Mouse (Mus musculus): Measurements from ENCODE around the gene Slc10a7. TPM values are rescaled to one million over a fixed set of nuclear protein-coding genes. Genes with fewer than 3 reads are reported as not detected.

Slc10a7 gene
- polyA plus RNA-seq, 1 experiment from 2014 or later: 18.7 TPM

DNA sequence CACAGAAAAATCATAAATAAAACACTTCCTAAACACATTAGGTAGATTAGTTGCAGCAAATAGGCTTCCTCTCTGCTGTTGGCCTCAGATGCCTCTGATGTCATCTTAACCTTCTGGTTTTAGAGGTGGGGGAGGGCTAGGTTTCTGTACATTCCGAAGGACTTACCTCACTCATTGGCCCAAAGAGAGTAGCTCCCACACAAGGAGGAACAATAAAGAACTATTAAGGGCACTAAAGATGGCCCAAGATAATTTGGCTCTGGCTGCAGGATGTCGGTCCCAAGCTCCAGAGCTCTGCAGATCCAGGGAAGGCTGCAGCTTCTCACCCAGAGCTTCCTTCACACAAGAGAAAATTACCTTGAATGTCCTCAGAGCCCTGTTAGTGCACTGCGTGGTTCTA, 75.7 kb downstream of the Slc10a7 start:
- H3K4me3 ChIP-seq (replicated peaks): no peak overlapping the region
- H3K27me3 ChIP-seq (replicated peaks): no peaks in the 10 kb centered on the region
- 46% methylated on average over 3 of the region's 3 CpGs for WGBS
- H3K4me2 ChIP-seq: no peak overlapping the region
- no peaks in the 10 kb centered on the region for H3K9me3 ChIP-seq
- H3K9ac ChIP-seq: no peak overlapping the region
- no peak overlapping the region for H3K27ac ChIP-seq
- H3K4me1 ChIP-seq: peaks cover 7% of the 10 kb centered on the region; the same call in 1 of the 2 replicates
- H3K36me3 ChIP-seq: no peaks in the 10 kb centered on the region
- ATAC-seq (ENCODE audit: insufficient read depth, low FRiP score, low read depth): no peak

GRCm38 (mm10) chr8:78595481-78595908, 86.3 kb downstream of the Slc10a7 start:
- Histone ChIP-seq H3K27ac (no peak overlapping the region), H3K4me1 (no peaks in the 10 kb centered on the region), H3K27me3 (replicated peaks) (no peaks in the 10 kb centered on the region), H3K4me3 (replicated peaks) (no peak overlapping the region), H3K36me3 (no peaks in the 10 kb centered on the region), H3K9me3 (no peaks in the 10 kb centered on the region), H3K9ac (no peak overlapping the region), H3K4me2 (no peak overlapping the region)
- 30% methylated on average over 6 of the region's 6 CpGs for WGBS
- no peak for ATAC-seq (ENCODE audit: insufficient read depth, low FRiP score, low read depth)

DNA sequence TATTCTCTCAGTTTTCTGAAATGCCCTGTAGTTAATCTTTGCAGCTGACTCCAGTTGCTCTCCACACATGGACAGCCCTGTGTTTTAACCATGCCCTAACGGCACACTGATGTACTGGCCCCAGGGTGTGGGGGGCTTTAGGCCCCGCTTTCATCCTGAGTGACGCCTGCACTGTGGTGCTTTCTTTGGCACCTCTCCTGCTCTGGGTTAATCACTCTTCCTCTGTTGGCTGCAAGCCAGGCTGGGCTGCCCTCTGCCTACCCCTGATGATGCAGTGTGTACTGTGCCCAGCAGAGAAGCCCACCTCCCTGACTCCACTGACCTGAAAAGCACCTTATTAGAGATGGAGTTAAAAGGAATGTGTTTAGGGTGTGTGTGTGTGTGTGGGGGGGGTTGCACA, 89.1 kb downstream of the Slc10a7 start:
- peak; percentile 22 for ATAC-seq (ENCODE audit: insufficient read depth, low FRiP score, low read depth)
- WGBS: 32% methylated on average over 3 of the region's 3 CpGs
- Histone ChIP-seq H3K27me3 (replicated peaks) (no peaks in the 10 kb centered on the region), H3K9me3 (no peaks in the 10 kb centered on the region), H3K36me3 (no peaks in the 10 kb centered on the region), H3K9ac (no peak overlapping the region), H3K27ac (no peak overlapping the region), H3K4me3 (replicated peaks) (no peak overlapping the region), H3K4me1 (no peaks in the 10 kb centered on the region), H3K4me2 (no peak overlapping the region)

DNA sequence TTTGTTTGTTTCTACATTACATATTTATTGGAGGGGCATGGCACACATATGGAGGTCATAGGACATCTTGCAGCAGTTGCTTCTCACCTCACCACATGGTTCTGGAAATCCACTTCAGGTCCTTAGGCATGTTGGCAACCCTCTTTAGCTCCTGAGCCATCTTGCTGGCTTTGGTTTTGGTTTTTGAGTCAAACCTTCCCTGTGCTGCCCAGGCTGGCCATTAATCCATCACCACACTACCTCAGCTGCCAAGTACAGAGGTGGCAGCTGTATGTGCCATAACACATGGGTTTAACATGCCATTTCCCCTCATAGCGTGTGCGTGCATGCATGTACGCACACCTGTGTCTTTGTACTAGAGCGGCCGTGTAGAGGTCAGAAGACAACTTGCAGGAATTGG, 93.9 kb downstream of the Slc10a7 start:
- Histone ChIP-seq H3K9me3 (no peaks in the 10 kb centered on the region), H3K4me2 (no peak overlapping the region), H3K9ac (no peak overlapping the region), H3K27me3 (replicated peaks) (no peaks in the 10 kb centered on the region), H3K36me3 (peaks cover 6% of the 10 kb centered on the region; the same call in 1 of the 2 replicates), H3K27ac (no peak overlapping the region), H3K4me1 (no peaks in the 10 kb centered on the region), H3K4me3 (replicated peaks) (no peak overlapping the region)
- 98% methylated on average over 5 of the region's 5 CpGs for WGBS
- ATAC-seq (ENCODE audit: insufficient read depth, low FRiP score, low read depth): no peak

DNA sequence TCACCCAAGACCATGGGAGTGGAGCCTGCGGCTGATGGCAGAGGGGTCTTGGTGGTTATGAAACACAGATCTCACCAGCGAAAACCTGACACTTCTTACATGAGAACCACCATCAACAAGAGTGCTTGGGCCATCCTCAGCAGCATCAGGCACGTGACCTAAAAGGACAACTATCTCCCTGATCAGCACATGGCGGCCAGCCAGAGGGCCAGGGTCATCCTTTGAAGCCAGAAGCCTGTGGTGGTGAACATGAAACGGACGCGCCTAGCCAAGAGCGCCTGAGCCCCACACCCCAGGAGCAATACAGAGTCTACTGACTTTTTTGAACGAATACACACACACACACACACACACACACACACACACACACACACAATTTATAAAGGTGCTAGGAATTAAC, 95.3 kb downstream of the Slc10a7 start:
- Histone ChIP-seq H3K4me1 (no peaks in the 10 kb centered on the region), H3K27me3 (replicated peaks) (no peaks in the 10 kb centered on the region), H3K9ac (no peak overlapping the region), H3K4me2 (no peak overlapping the region), H3K27ac (no peak overlapping the region), H3K36me3 (peaks cover 6% of the 10 kb centered on the region; the same call in 1 of the 2 replicates), H3K9me3 (no peaks in the 10 kb centered on the region), H3K4me3 (replicated peaks) (no peak overlapping the region)
- no peak for ATAC-seq (ENCODE audit: insufficient read depth, low FRiP score, low read depth)
- WGBS: 91% methylated on average over 9 of the region's 9 CpGs

DNA sequence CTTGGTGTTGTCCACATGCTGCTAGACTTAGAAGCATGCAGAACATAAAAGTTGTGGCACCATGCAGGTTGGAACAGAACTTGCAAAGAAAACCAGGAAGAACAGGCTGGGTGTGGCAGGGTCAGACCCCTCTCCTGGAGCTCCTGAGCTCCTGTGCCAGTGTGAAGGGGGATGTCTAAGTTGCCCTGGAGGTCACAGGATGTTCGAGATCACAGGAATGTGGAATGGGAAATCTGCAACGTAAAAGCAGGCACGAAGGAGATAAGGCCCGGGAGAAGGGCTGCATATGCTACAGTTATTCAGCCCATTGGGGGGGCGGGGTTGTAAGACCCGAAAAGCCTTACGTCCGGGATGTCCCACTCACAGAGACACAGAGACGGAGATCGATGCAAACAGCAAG, 100.2 kb downstream of the Slc10a7 start:
- no peaks in the 10 kb centered on the region for H3K4me1 ChIP-seq
- no peaks in the 10 kb centered on the region for H3K27me3 ChIP-seq (replicated peaks)
- H3K4me3 ChIP-seq (replicated peaks): no peak overlapping the region
- H3K9me3 ChIP-seq: no peaks in the 10 kb centered on the region
- no peak overlapping the region for H3K27ac ChIP-seq
- no peak overlapping the region for H3K9ac ChIP-seq
- H3K36me3 ChIP-seq: peaks cover 5% of the 10 kb centered on the region; the same call in 1 of the 2 replicates
- ATAC-seq (ENCODE audit: insufficient read depth, low FRiP score, low read depth): no peak
- WGBS: 78% methylated on average over 10 of the region's 10 CpGs
- H3K4me2 ChIP-seq: no peak overlapping the region

DNA sequence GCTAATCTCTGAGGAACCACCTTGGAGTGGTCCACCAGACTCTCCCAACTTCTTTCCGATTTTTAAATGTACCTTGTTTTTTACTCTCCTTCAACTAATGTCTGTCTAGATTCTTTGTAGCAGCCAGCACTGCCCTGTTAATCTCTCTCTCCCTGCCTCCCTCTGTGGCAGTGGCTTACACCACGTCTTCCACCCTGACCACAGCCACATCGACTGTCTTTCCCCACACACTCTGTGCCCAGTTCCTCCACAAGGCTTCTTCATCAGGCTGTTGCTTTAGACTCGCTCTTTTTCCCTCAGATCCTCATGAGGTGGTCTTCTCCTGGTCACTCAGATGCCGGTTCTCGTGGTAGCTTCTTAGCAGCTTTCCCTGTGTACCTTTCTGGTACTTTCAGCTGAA, 101.9 kb downstream of the Slc10a7 start:
- Histone ChIP-seq H3K36me3 (peaks cover 6% of the 10 kb centered on the region), H3K9me3 (no peaks in the 10 kb centered on the region), H3K27ac (no peak overlapping the region), H3K4me2 (no peak overlapping the region), H3K27me3 (replicated peaks) (no peaks in the 10 kb centered on the region), H3K4me3 (replicated peaks) (no peak overlapping the region), H3K4me1 (no peaks in the 10 kb centered on the region), H3K9ac (no peak overlapping the region)
- 86% methylated on average over 6 of the region's 6 CpGs for WGBS
- no peak for ATAC-seq (ENCODE audit: insufficient read depth, low FRiP score, low read depth)

DNA sequence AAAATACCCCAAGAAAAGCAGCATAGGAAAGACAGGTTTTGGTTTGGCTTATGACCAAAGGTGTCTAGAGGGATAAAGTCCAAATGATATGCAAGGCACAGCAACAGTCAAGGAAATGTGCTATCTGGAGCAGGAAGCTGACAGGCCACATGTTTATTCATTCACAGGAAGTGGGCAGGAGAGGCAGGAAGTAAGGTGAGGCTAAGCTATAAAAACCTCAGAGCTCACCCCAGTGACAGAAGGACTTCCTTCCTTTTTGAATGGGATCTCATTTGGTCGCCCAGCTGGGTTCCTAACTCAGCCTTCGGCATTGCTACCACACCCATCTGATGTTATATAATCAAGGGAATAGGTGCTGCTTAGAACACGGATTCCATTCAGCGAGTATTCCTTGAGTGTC, 113.2 kb downstream of the Slc10a7 start:
- peaks cover 4% of the 10 kb centered on the region; the same call in 1 of the 2 replicates for H3K4me1 ChIP-seq
- H3K36me3 ChIP-seq: no peaks in the 10 kb centered on the region
- WGBS: 81% methylated on average over 4 of the region's 4 CpGs
- H3K27ac ChIP-seq: no peak overlapping the region
- ATAC-seq (ENCODE audit: insufficient read depth, low FRiP score, low read depth): no peak
- H3K27me3 ChIP-seq (replicated peaks): no peaks in the 10 kb centered on the region
- H3K4me2 ChIP-seq: no peak overlapping the region
- no peak overlapping the region for H3K9ac ChIP-seq
- H3K9me3 ChIP-seq: no peaks in the 10 kb centered on the region
- H3K4me3 ChIP-seq (replicated peaks): no peak overlapping the region

DNA sequence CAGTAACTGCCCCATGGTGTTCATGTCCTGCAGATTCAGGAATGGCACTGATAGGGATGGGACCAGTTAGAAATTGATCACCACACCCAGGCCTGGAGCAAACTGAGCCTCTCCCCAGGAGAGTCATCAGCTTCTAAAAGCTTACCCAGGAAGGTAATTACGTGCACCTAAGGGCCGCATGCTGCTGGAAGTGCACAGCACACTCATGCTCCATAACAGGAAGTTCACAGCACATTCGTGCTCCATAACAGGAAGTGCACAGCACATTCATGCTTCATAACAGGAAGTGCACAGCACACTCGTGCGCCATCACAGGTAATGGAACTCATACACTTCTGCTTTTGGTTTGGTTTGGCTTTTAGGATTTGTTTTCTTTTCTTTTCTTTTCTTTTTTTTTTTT, 114.8 kb downstream of the Slc10a7 start:
- Histone ChIP-seq H3K4me3 (replicated peaks) (no peak overlapping the region), H3K27ac (no peak overlapping the region), H3K9me3 (no peaks in the 10 kb centered on the region), H3K4me2 (no peak overlapping the region), H3K4me1 (peaks cover 4% of the 10 kb centered on the region; the same call in 1 of the 2 replicates), H3K9ac (no peak overlapping the region), H3K36me3 (0 out of 2 replicates have a peak, but pooled peaks cover 5% of the 10 kb centered on the region), H3K27me3 (replicated peaks) (no peaks in the 10 kb centered on the region)
- WGBS: 76% methylated on average over 5 of the region's 5 CpGs
- ATAC-seq (ENCODE audit: insufficient read depth, low FRiP score, low read depth): no peak

DNA sequence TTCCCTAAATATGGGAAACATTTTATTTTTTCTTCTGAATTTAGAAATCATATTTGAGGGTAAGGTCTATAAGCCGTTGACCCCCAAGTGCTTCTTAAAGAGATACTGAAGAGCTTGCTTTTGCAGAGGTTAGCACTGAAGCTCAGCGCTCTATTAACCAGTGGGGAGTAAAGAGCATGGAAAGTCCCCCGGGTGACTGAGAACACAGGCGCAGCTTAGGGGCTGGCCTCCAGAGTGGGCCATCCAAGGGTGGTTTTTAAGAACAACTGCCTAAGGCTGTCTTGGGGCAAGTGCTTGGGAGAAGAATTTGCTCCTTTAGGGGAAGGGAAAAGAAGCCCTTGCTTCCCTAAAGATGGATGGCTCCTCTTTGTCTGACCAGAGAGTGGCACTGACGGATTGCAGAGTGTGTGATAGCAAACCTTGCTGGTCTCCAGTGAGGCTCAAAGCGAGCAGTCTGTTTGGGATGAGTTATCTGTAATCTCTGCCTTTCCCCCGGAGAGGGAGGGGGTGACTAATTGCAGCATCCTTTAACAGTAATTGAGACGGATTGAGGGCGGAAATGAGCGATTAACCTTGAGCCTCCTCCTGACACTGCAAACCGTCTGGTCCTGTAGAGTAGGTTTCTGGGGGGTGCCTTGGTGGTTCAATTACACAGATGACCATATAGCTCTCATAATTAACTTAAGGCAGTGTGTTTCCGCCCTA, 115.7 kb downstream of the Slc10a7 start:
- Histone ChIP-seq H3K27me3 (replicated peaks) (no peaks in the 10 kb centered on the region), H3K27ac (no peak overlapping the region), H3K4me1 (peaks cover 4% of the 10 kb centered on the region; the same call in 1 of the 2 replicates), H3K4me2 (no peak overlapping the region), H3K9me3 (no peaks in the 10 kb centered on the region), H3K9ac (no peak overlapping the region), H3K36me3 (0 out of 2 replicates have a peak, but pooled peaks cover 5% of the 10 kb centered on the region), H3K4me3 (replicated peaks) (no peak overlapping the region)
- no peak for ATAC-seq (ENCODE audit: insufficient read depth, low FRiP score, low read depth)
- 46% methylated on average over 12 of the region's 12 CpGs for WGBS

GRCm38 (mm10) chr8:78626632-78627031, 117.5 kb downstream of the Slc10a7 start:
- no peak overlapping the region for H3K27ac ChIP-seq
- H3K4me1 ChIP-seq: peaks cover 4% of the 10 kb centered on the region; the same call in 1 of the 2 replicates
- H3K36me3 ChIP-seq: 0 out of 2 replicates have a peak, but pooled peaks cover 5% of the 10 kb centered on the region
- WGBS: 42% methylated on average over 5 of the region's 5 CpGs
- H3K4me3 ChIP-seq (replicated peaks): no peak overlapping the region
- no peaks in the 10 kb centered on the region for H3K9me3 ChIP-seq
- no peak overlapping the region for H3K4me2 ChIP-seq
- no peak overlapping the region for H3K9ac ChIP-seq
- no peak for ATAC-seq (ENCODE audit: insufficient read depth, low FRiP score, low read depth)
- H3K27me3 ChIP-seq (replicated peaks): no peaks in the 10 kb centered on the region

DNA sequence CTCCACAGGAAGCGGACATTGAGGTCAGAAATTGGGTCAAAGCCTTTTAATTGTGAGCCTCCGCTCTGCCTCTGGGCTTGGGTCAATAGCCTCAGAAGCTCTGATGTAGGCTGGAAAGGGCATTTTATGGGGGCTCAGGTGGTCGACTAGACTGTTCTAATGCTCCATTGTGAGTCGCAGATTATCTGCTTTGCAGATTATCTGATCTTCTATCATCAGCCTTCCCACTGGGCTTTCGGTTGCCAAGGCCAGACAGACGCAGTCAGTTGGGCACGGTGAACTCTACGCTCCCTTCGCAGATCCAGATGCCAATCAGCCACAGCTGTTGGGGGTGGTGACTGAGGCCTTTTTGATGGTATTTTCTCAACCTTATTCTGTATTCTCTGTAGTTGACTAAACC, 118.6 kb downstream of the Slc10a7 start:
- Histone ChIP-seq H3K4me3 (replicated peaks) (no peak overlapping the region), H3K4me1 (peaks cover 4% of the 10 kb centered on the region; the same call in 1 of the 2 replicates), H3K9me3 (no peaks in the 10 kb centered on the region), H3K36me3 (0 out of 2 replicates have a peak, but pooled peaks cover 5% of the 10 kb centered on the region), H3K27me3 (replicated peaks) (no peaks in the 10 kb centered on the region), H3K9ac (no peak overlapping the region), H3K4me2 (no peak overlapping the region), H3K27ac (no peak overlapping the region)
- 92% methylated on average over 9 of the region's 9 CpGs for WGBS
- no peak for ATAC-seq (ENCODE audit: insufficient read depth, low FRiP score, low read depth)
